Mouse (Mus musculus) CH12.LX (cell line): Measurements from ENCODE around the gene Cdca5. TPM values are rescaled to one million over a fixed set of nuclear protein-coding genes. Genes with fewer than 3 reads are reported as not detected.

Experiments used
- DNase-seq: peaks from one replicate; pipeline ENCODE4 v3.0.0-alpha.2; 2013; ENCODE audit errors: extremely low read depth
- H3K27ac ChIP-seq: 2 replicates; pipeline ENCODE4 v1.5.1; 2012; ENCODE audit warnings: low read depth, mild to moderate bottlenecking, control low read depth, moderate library complexity; ENCODE audit not compliant: insufficient read depth
- H3K27me3 ChIP-seq: replicated peaks from 2 replicates; pipeline ENCODE3; 2012; ENCODE audit warnings: inconsistent platforms
- H3K36me3 ChIP-seq, 2 experiments: replicated peaks in 1 of 2; 2 replicates each; pipeline versions ENCODE3 to v1.6.1; 2012; ENCODE audit warnings: inconsistent platforms in 1 of 2, low read length in 1 of 2, mild to moderate bottlenecking in 1 of 2, mixed read lengths in 1 of 2, moderate library complexity in 1 of 2; ENCODE audit not compliant: control insufficient read depth in 1 of 2, insufficient read depth in 1 of 2
- H3K4me1 ChIP-seq, 2 experiments: 2 replicates each; pipeline ENCODE4 v1.6.1; 2012; ENCODE audit warnings: inconsistent platforms in 1 of 2, moderate library complexity in 1 of 2; ENCODE audit not compliant: insufficient read depth in 2 of 2, control insufficient read depth in 1 of 2
- H3K4me2 ChIP-seq: 2 replicates; pipeline ENCODE4 v1.6.1; 2012; ENCODE audit warnings: low read depth, mild to moderate bottlenecking, control low read depth; ENCODE audit not compliant: poor library complexity, insufficient read depth, severe bottlenecking
- H3K4me3 ChIP-seq, 3 experiments: fragments of 150-350 bp in 1 of 3; sonication (generic) in 1 of 3; replicated peaks in 1 of 3; 2 replicates each; pipeline versions ENCODE3 to v1.5.1; 2011 to 2012; ENCODE audit warnings: low read depth in 2 of 3, low read length in 2 of 3, mild to moderate bottlenecking in 2 of 3, moderate library complexity in 2 of 3, control low read depth in 1 of 3, improper control_type of control experiment in 1 of 3, inconsistent platforms in 1 of 3, mixed read lengths in 1 of 3; ENCODE audit not compliant: poor library complexity in 1 of 3
- H3K79me2 ChIP-seq: replicated peaks from 2 replicates; pipeline ENCODE4 v1.6.1; 2012; ENCODE audit warnings: mild to moderate bottlenecking, moderate library complexity; ENCODE audit not compliant: control insufficient read depth, poor library complexity, insufficient read depth, severe bottlenecking; ENCODE audit errors: extremely low read depth
- H3K9ac ChIP-seq: 2 replicates; pipeline ENCODE4 v1.6.1; 2012; ENCODE audit warnings: low read depth, mild to moderate bottlenecking, control low read depth, moderate library complexity; ENCODE audit not compliant: insufficient read depth
- H3K9me3 ChIP-seq: replicated peaks from 2 replicates; pipeline ENCODE3; 2012; ENCODE audit warnings: low read length, inconsistent platforms, mixed read lengths
- BHLHE40 ChIP-seq: IDR thresholded peaks from 2 replicates; pipeline ENCODE4 v1.6.1; 2011; ENCODE audit warnings: mild to moderate bottlenecking, low read depth, low read length, improper control_type of control experiment
- CHD1 ChIP-seq: IDR thresholded peaks from 2 replicates; pipeline ENCODE4 v1.6.1; 2012; ENCODE audit warnings: low read depth, low read length, improper control_type of control experiment, inconsistent platforms
- CHD2 ChIP-seq: IDR thresholded peaks from 2 replicates; pipeline ENCODE4 v1.6.1; 2011; ENCODE audit warnings: low read length, improper control_type of control experiment
- CTCF ChIP-seq, 2 experiments: IDR thresholded peaks in 1 of 2; conservative IDR thresholded peaks in 1 of 2; 2 replicates each; pipeline ENCODE4 v1.5.1; 2011 to 2012; ENCODE audit warnings: low read depth in 2 of 2, low read length in 2 of 2, improper control_type of control experiment in 1 of 2, inconsistent platforms in 1 of 2, mild to moderate bottlenecking in 1 of 2, moderate library complexity in 1 of 2
- E2F4 ChIP-seq: IDR thresholded peaks from 2 replicates; pipeline ENCODE4 v1.6.1; 2011; ENCODE audit warnings: low read depth, low read length, improper control_type of control experiment; ENCODE audit not compliant: insufficient replicate concordance
- ELF1 ChIP-seq: IDR thresholded peaks from 2 replicates; pipeline ENCODE4 v1.6.1; 2014; ENCODE audit warnings: low read depth, mild to moderate bottlenecking, inconsistent platforms, low read length, improper control_type of control experiment
- EP300 ChIP-seq: IDR thresholded peaks from 2 replicates; pipeline ENCODE4 v1.6.1; 2011; ENCODE audit warnings: low read length, improper control_type of control experiment
- ETS1 ChIP-seq: conservative IDR thresholded peaks from 2 replicates; pipeline ENCODE4 v1.6.1; 2012; ENCODE audit warnings: low read depth, mild to moderate bottlenecking, inconsistent platforms, low read length, improper control_type of control experiment, moderate library complexity
- GABPA ChIP-seq: IDR thresholded peaks from 2 replicates; pipeline ENCODE4 v1.6.1; 2012; ENCODE audit warnings: low read depth, low read length, improper control_type of control experiment, inconsistent platforms; ENCODE audit not compliant: insufficient replicate concordance
- HCFC1 ChIP-seq: IDR thresholded peaks from 2 replicates; pipeline ENCODE4 v1.6.1; 2012; ENCODE audit warnings: low read depth, mild to moderate bottlenecking, inconsistent platforms, low read length, improper control_type of control experiment
- IRF4 ChIP-seq: IDR thresholded peaks from 2 replicates; pipeline ENCODE4 v1.6.1; 2014; ENCODE audit warnings: low read depth, mild to moderate bottlenecking, inconsistent platforms, low read length, improper control_type of control experiment
- JUN ChIP-seq: IDR thresholded peaks from 2 replicates; pipeline ENCODE4 v1.6.1; 2011; ENCODE audit warnings: low read depth, mild to moderate bottlenecking, low read length, improper control_type of control experiment, moderate library complexity; ENCODE audit not compliant: insufficient read depth
- JUND ChIP-seq: conservative IDR thresholded peaks from 2 replicates; pipeline ENCODE4 v1.6.1; 2011; ENCODE audit warnings: low read depth, low read length, improper control_type of control experiment
- KAT2A ChIP-seq: IDR thresholded peaks from 2 replicates; pipeline ENCODE4 v1.6.1; 2012; ENCODE audit warnings: low read length, improper control_type of control experiment, inconsistent platforms; ENCODE audit not compliant: insufficient replicate concordance
- MAFK ChIP-seq: IDR thresholded peaks from 2 replicates; pipeline ENCODE4 v1.6.1; 2011; ENCODE audit warnings: low read length, improper control_type of control experiment; ENCODE audit not compliant: insufficient replicate concordance
- MAX ChIP-seq: IDR thresholded peaks from 2 replicates; pipeline ENCODE4 v1.6.1; 2011; ENCODE audit warnings: low read length, improper control_type of control experiment
- MAZ ChIP-seq: IDR thresholded peaks from 2 replicates; pipeline ENCODE4 v1.6.1; 2012; ENCODE audit warnings: low read depth, mild to moderate bottlenecking, inconsistent platforms, low read length, improper control_type of control experiment, moderate library complexity
- MXI1 ChIP-seq: IDR thresholded peaks from 2 replicates; pipeline ENCODE4 v1.6.1; 2011; ENCODE audit warnings: mild to moderate bottlenecking, low read depth, low read length, improper control_type of control experiment
- MYC ChIP-seq: IDR thresholded peaks from 2 replicates; pipeline ENCODE4 v1.6.1; 2011; ENCODE audit warnings: low read depth, mild to moderate bottlenecking, improper control_type of control experiment, low read length
- NELFE ChIP-seq: IDR thresholded peaks from 2 replicates; pipeline ENCODE4 v1.6.1; 2011; ENCODE audit warnings: low read depth, low read length, improper control_type of control experiment
- NRF1 ChIP-seq: IDR thresholded peaks from 2 replicates; pipeline ENCODE4 v1.6.1; 2014; ENCODE audit warnings: low read depth, mild to moderate bottlenecking, inconsistent platforms, low read length, improper control_type of control experiment, moderate library complexity
- PAX5 ChIP-seq: IDR thresholded peaks from 2 replicates; pipeline ENCODE4 v1.6.1; 2012; ENCODE audit warnings: low read length, inconsistent platforms, mixed read lengths
- POLR2AphosphoS2 ChIP-seq: IDR thresholded peaks from 2 replicates; pipeline ENCODE4 v1.6.1; 2011; ENCODE audit warnings: low read depth, low read length, improper control_type of control experiment
- RAD21 ChIP-seq: IDR thresholded peaks from 2 replicates; pipeline ENCODE4 v1.6.1; 2011; ENCODE audit warnings: low read depth, mild to moderate bottlenecking, low read length, improper control_type of control experiment, moderate library complexity
- RCOR1 ChIP-seq: conservative IDR thresholded peaks from 2 replicates; pipeline ENCODE4 v1.6.1; 2012; ENCODE audit warnings: low read depth, mild to moderate bottlenecking, inconsistent platforms, low read length, improper control_type of control experiment
- SIN3A ChIP-seq: IDR thresholded peaks from 2 replicates; pipeline ENCODE4 v1.6.1; 2012; ENCODE audit warnings: low read length, improper control_type of control experiment, inconsistent platforms
- SMC3 ChIP-seq: IDR thresholded peaks from 2 replicates; pipeline ENCODE4 v1.6.1; 2011; ENCODE audit warnings: low read depth, low read length, improper control_type of control experiment
- TBP ChIP-seq: conservative IDR thresholded peaks from 2 replicates; pipeline ENCODE4 v1.6.1; 2011; ENCODE audit warnings: low read depth, low read length, improper control_type of control experiment
- TCF12 ChIP-seq: IDR thresholded peaks from 2 replicates; pipeline ENCODE4 v1.6.1; 2014; ENCODE audit warnings: low read depth, mild to moderate bottlenecking, inconsistent platforms, low read length, improper control_type of control experiment
- UBTF ChIP-seq: IDR thresholded peaks from 2 replicates; pipeline ENCODE4 v1.6.1; 2012; ENCODE audit warnings: low read depth, mild to moderate bottlenecking, inconsistent platforms, low read length, improper control_type of control experiment, moderate library complexity
- USF1 ChIP-seq: IDR thresholded peaks from 2 replicates; pipeline ENCODE4 v1.6.1; 2014; ENCODE audit warnings: low read depth, mild to moderate bottlenecking, inconsistent platforms, low read length, improper control_type of control experiment
- USF2 ChIP-seq: conservative IDR thresholded peaks from 2 replicates; pipeline ENCODE4 v1.6.1; 2011; ENCODE audit warnings: low read depth, low read length, improper control_type of control experiment
- ZC3H11A ChIP-seq: IDR thresholded peaks from 2 replicates; pipeline ENCODE4 v1.6.1; 2012; ENCODE audit warnings: low read depth, mild to moderate bottlenecking, inconsistent platforms, low read length, improper control_type of control experiment
- ZKSCAN1 ChIP-seq: IDR thresholded peaks from 2 replicates; pipeline ENCODE4 v1.6.1; 2012; ENCODE audit warnings: low read depth, inconsistent platforms, low read length, improper control_type of control experiment, borderline replicate concordance
- ZMIZ1 ChIP-seq: IDR thresholded peaks from 2 replicates; pipeline ENCODE4 v1.6.1; 2012; ENCODE audit warnings: low read depth, mild to moderate bottlenecking, inconsistent platforms, low read length, improper control_type of control experiment
- dilution Hi-C: fragments of 300-500 bp; cut with MboI; formaldehyde crosslinking; loops from 2 replicates; pipeline ENCODE4 v1.14.3; 2020; ENCODE audit warnings: low sequenced_read_pairs; ENCODE audit not compliant: extremely low pct_unique_long_range_greater_than_20kb, extremely low pct_ligation_motif_present
- in situ Hi-C: fragments of 300-500 bp; cut with MboI; formaldehyde crosslinking; loops from 3 replicates; pipeline ENCODE4 v1.14.3; 2019; ENCODE audit warnings: low sequenced_read_pairs, low pct_ligation_motif_present, low pct_unique_long_range_greater_than_20kb, mixed read lengths
- polyA plus RNA-seq: library from polyadenylated mRNA; unstranded; fragments of >175 nt; gene quantifications from 2 replicates; pipeline ENCODE4 v1.2.1, GENCODE M21; 2012; ENCODE audit warnings: low read depth; ENCODE audit not compliant: insufficient read length
- total RNA-seq, 2 experiments: library from RNA; depleted of rRNA; stranded (reverse); fragments of 300-350 nt in 1 of 2; fragments of >200 nt in 1 of 2; gene quantifications; 2 replicates each; pipeline ENCODE4 v1.2.3; 2012 to 2014

Gene Cdca5
- total and polyA plus RNA-seq, 3 experiments = 51.5 to 80.6 (median 62.7) TPM

DNA sequence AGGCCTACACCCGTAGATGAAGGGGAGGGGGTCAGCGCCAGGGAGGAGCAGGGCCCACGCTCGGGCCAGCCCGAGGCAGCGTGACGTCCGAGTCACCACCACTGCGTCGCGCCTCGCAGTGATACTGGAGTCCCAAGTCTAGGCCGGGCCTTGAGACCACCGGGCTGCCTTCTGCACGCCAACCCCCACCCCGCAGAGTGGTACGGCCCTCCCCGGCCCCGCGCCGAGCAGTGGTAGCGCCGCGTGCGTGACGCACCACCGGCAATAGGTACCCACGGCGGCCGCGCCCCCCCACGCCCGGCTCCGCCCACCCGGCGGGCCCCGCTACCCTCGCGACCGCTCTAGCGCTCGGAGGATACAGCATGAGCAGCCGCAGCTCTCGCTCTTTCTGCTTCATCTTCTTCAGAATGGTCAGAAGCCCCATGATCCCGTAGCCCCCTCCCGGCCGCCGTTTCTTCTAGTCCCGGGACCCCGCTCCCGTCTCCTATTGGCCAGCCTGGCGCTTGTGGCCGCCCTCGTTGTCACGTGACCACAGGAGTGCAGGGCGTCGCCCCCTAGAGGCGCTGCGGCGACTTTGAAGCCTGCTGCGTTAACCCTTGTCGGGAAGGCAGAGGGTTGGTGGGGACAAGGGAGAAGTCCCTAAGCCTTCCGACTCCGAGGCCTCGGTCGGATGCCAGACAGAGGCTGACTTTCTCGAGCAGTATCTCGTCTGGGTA, 56.1 kb downstream of the Cdca5 start, which contains the start of gene Batf2 (continued):
- no peak for TF ChIP-seq ZC3H11A
- TF ChIP-seq ETS1 = peak; percentile 43; the same call in 1 of the 2 replicates
- TF ChIP-seq PAX5 = no peak
- no peak; the same call in 1 of the 2 replicates for TF ChIP-seq TBP
- TF ChIP-seq SIN3A = peak; percentile 84
- peak; percentile 42; the same call in 1 of the 2 replicates for TF ChIP-seq ZMIZ1
- TF ChIP-seq NELFE = peak; percentile 86
- TF ChIP-seq RAD21 = no peak

DNA sequence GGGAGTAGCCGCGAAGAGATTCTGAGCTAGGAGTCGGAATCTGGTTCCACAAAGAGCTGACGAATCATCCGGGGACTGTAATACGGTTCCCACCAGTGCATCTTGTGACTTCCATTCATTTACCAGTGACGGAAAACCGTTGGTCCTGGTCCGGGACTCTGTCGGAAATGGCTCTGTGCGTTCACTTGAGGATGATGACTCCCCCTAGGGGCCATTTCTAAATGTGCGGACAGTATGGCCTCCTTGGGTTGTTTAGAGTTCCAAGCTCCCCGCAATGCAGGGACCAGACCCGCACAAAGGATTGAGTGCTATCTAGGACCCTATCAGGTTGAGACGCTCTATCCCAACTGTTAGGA, 56.6 kb downstream of the Cdca5 start, which contains the start of gene Arl2:
Gene Arl2, minus strand, starts transcription at position 155 of the 356 bp plus-strand sequence.
- Histone ChIP-seq H3K9ac (peak within 1 kb of the TSS; percentile 77), H3K27ac (peak within 1 kb of the TSS; percentile 80), H3K4me1 (peaks cover 8% of the 10 kb centered on the region in 2 experiments), H3K36me3 (peaks cover 4 to 17% of the 10 kb centered on the region in 2 experiments), H3K4me2 (peak within 1 kb of the TSS; percentile 48), H3K79me2 (no peaks in the 10 kb centered on the region), H3K9me3 (peaks cover 2% of the 10 kb centered on the region), H3K27me3 (peaks cover 7% of the 10 kb centered on the region), H3K4me3 (peak within 1 kb of the TSS; percentile 61 to 87 (median 79))
- in situ Hi-C loops = no loop called here
- dilution Hi-C loops = no loop called here
- DNase-seq = peak; percentile 94
- TF ChIP-seq TBP (peak; percentile 73), TCF12 (no peak), ETS1 (0 out of 2 replicates have a peak, but pooled peaks have one; percentile 3), GABPA (no peak), IRF4 (no peak; the same call in 1 of the 2 replicates), SMC3 (peak; percentile 43), ZMIZ1 (no peak), ELF1 (0 out of 2 replicates have a peak, but pooled peaks have one; percentile 29), CHD1 (no peak), JUND (no peak), BHLHE40 (no peak), HCFC1 (peak; percentile 10; the same call in 1 of the 2 replicates), MAZ (no peak), NRF1 (no peak), MAFK (no peak), USF2 (no peak), PAX5 (no peak), E2F4 (no peak; the same call in 1 of the 2 replicates), RCOR1 (no peak), USF1 (no peak), CHD2 (no peak), RAD21 (peak; percentile 47), CTCF (conservative IDR thresholded peaks at IDR 0.05 in 1 of 2, IDR thresholded peaks at IDR 0.05 in 1 of 2; ENCODE audit: low read depth in 2 of 2, low read length in 2 of 2) (peak; percentile 60 to 70), ZKSCAN1 (no peak), MAX (no peak; the same call in 1 of the 2 replicates), ZC3H11A (no peak), MXI1 (peak; percentile 29; the same call in 1 of the 2 replicates), JUN (no peak), MYC (peak; percentile 65), KAT2A (no peak), UBTF (no peak), POLR2AphosphoS2 (no peak), EP300 (no peak), NELFE (no peak)
